Mouse (Mus musculus) hindbrain, postnatal 0 days (tissue): Measurements from ENCODE around the gene Papolb. TPM values are rescaled to one million over a fixed set of nuclear protein-coding genes. Genes with fewer than 3 reads are reported as not detected.

Experiments used
- ATAC-seq: fragments of 200-750 bp; cut with Nextera tagmentation; 2 replicates; pipeline ENCODE4 v1.8.0; 2017; ENCODE audit warnings: mild to moderate bottlenecking, moderate TSS enrichment, moderate library complexity
- DNase-seq: peaks from one replicate; pipeline ENCODE4 v3.0.0-alpha.2; 2015; ENCODE audit warnings: low spot score
- H3K27ac ChIP-seq: fragments of 300-500 bp; sonication (generic); 2 replicates; pipeline ENCODE4 v1.5.1; 2014; ENCODE audit warnings: mild to moderate bottlenecking
- H3K27me3 ChIP-seq: fragments of 300-500 bp; sonication (generic); 2 replicates; pipeline ENCODE4 v1.6.1; 2014; ENCODE audit warnings: low read length, mixed read lengths; ENCODE audit not compliant: insufficient read depth
- H3K36me3 ChIP-seq: fragments of 300-500 bp; sonication (generic); 2 replicates; pipeline ENCODE4 v1.6.1; 2014; ENCODE audit warnings: low read length, mixed read lengths; ENCODE audit not compliant: insufficient read depth
- H3K4me1 ChIP-seq: fragments of 300-500 bp; sonication (generic); 2 replicates; pipeline ENCODE4 v1.6.1; 2014; ENCODE audit warnings: antibody characterized with exemption, low read length, mixed read lengths; ENCODE audit not compliant: insufficient read depth
- H3K4me2 ChIP-seq: fragments of 300-500 bp; sonication (generic); 2 replicates; pipeline ENCODE4 v1.6.1; 2014; ENCODE audit warnings: low read depth, mild to moderate bottlenecking, low read length, moderate library complexity, mixed read lengths
- H3K4me3 ChIP-seq: fragments of 300-500 bp; sonication (generic); 2 replicates; pipeline ENCODE4 v1.5.1; 2014; ENCODE audit warnings: low read length
- H3K9ac ChIP-seq: fragments of 300-500 bp; sonication (generic); replicated peaks from 2 replicates; pipeline ENCODE4 v1.6.1; 2014; ENCODE audit warnings: mild to moderate bottlenecking, low read length, moderate library complexity, mixed read lengths
- H3K9me3 ChIP-seq: fragments of 300-500 bp; sonication (generic); 2 replicates; pipeline ENCODE4 v1.6.1; 2016; ENCODE audit warnings: low read length, mixed read lengths
- CTCF ChIP-seq: IDR thresholded peaks from 2 replicates; pipeline ENCODE4 v1.5.1; 2016; ENCODE audit warnings: antibody characterized with exemption, control low read depth, low read depth
- WGBS: fragments of 180-500 bp; shearing (Covaris S2); extraction: QIAGEN DNeasy Blood & Tissue Kit; methylation state at CpG from one replicate; pipeline ENCODE4 v1.1.7; 2014; 5-methylcytosine and 5-hydroxymethylcytosine counted together
- polyA plus RNA-seq: library from polyadenylated mRNA; unstranded; fragments of >200 nt; fragmentation: Nextera tagmentation; extraction: Ambion mirVana; gene quantifications from 2 replicates; pipeline ENCODE4 v1.2.1, GENCODE M21; 2015
- total RNA-seq: library from RNA; depleted of rRNA; stranded (reverse); fragments of >200 nt; gene quantifications from 2 replicates; pipeline ENCODE4 v1.2.3, GENCODE M21; 2014

Gene Papolb
- total and polyA plus RNA-seq, 2 experiments from 2014 or later, result 0.16 to 0.37 TPM

DNA sequence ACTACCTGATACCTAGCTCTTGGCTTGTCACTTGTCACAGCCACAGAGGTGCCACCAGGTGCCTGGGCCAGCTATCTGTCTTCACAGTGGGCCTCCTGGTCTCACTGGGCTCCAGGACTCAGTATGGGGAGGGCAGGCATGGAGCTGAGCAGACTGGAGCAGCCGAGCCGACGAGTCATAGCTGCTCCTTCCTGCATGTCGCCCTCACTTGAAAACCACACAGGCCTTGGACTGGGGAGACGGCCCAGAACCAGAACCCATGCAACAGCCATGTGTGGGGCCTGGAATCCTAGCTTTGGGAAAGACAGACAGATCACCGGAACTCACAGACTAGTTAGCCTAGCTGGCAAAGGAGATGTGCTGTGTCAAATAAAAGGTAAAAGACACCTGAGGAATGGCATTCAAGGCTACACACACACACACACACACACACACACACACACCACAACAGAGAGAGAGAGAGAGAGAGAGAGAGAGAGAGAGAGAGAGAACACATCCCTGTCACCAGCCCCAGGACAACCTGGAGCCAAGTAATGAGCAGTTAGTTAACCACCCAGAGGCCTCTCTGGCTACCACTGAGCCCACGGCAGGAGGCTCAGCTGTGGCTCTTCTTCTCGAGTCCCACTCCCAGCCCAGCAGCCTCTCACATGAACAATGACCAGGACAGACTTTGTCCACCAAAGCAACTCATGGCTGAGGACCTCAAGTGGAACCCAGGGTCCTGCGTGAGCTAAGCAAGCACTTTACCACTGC is 39.7 kb downstream of the Papolb start:
- Histone ChIP-seq H3K27me3 (no peaks in the 10 kb centered on the region), H3K9me3 (no peaks in the 10 kb centered on the region), H3K36me3 (no peaks in the 10 kb centered on the region), H3K4me1 (no peaks in the 10 kb centered on the region), H3K4me2 (no peak overlapping the region), H3K9ac (no peak overlapping the region), H3K4me3 (no peak overlapping the region), H3K27ac (no peak overlapping the region)
- whole genome bisulfite sequencing, result 75% methylated on average over 9 of the region's 9 CpGs
- DNase-seq (no peak), ATAC-seq (no peak)
- no peak for TF ChIP-seq CTCF

GRCm38 (mm10) chr5:142486654-142487053 is 43.2 kb downstream of the Papolb start:
- Histone ChIP-seq H3K27me3 (no peaks in the 10 kb centered on the region), H3K9ac (no peak overlapping the region), H3K4me1 (no peaks in the 10 kb centered on the region), H3K4me2 (no peak overlapping the region), H3K9me3 (no peaks in the 10 kb centered on the region), H3K4me3 (no peak overlapping the region), H3K36me3 (no peaks in the 10 kb centered on the region), H3K27ac (no peak overlapping the region)
- 62% methylated on average over 9 of the region's 9 CpGs for WGBS
- no peak for TF ChIP-seq CTCF
- no peak for DNase-seq
- ATAC-seq, result no peak; the same call in 1 of the 2 replicates

- ATAC-seq (no peak), DNase-seq (no peak)
- WGBS, result 90% methylated on average over 5 of the region's 5 CpGs
- Histone ChIP-seq H3K27me3 (no peaks in the 10 kb centered on the region), H3K9me3 (no peaks in the 10 kb centered on the region), H3K4me3 (no peak overlapping the region), H3K36me3 (no peaks in the 10 kb centered on the region), H3K9ac (no peak overlapping the region), H3K4me2 (no peak overlapping the region), H3K27ac (no peak overlapping the region), H3K4me1 (no peaks in the 10 kb centered on the region)
- no peak for TF ChIP-seq CTCF
Observed at GRCm38 (mm10) chr5:142483581-142483980, 46.3 kb downstream of the Papolb start.

DNA sequence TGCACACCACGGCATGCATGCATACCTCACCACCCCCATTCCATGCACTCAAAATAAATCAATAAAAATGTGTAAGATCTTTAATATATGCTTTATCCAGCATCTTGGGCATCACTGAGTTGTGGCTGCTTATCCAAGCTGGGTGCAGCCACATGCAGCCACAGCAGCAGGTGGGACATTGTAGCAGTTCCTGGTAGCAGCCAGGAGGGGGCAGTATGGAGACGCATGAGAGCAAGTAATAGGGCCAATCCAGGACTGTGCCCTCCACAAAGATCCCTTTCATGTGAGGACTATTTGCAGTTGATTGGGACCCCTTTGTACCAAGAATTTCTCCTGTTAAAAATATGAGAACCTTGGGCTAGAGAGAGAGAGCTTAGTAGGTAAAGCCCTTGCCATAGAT is 47.4 kb downstream of the Papolb start:
- peak; percentile 45 for TF ChIP-seq CTCF
- no peak for ATAC-seq
- no peaks in the 10 kb centered on the region for H3K4me1 ChIP-seq

GRCm38 (mm10) chr5:142478829-142479435 is 50.9 kb downstream of the Papolb start:
- Histone ChIP-seq H3K9ac (no peak overlapping the region), H3K4me3 (no peak overlapping the region), H3K4me1 (no peaks in the 10 kb centered on the region), H3K9me3 (no peaks in the 10 kb centered on the region), H3K36me3 (0 out of 2 replicates have a peak, but pooled peaks cover 6% of the 10 kb centered on the region), H3K27me3 (no peaks in the 10 kb centered on the region), H3K4me2 (peak overlapping the region; percentile 29; the same call in 1 of the 2 replicates), H3K27ac (no peak overlapping the region)
- peak; percentile 96 for TF ChIP-seq CTCF
- DNase-seq (peak; percentile 94), ATAC-seq (peak; percentile 70)
- WGBS, result 30% methylated on average over 17 of the region's 17 CpGs

More for the DNA sequence above, 47.4 kb downstream of the Papolb start:
- H3K9me3 ChIP-seq, result no peaks in the 10 kb centered on the region
- DNase-seq, result no peak
- no peak overlapping the region for H3K4me3 ChIP-seq
- H3K4me2 ChIP-seq, result no peak overlapping the region
- no peaks in the 10 kb centered on the region for H3K36me3 ChIP-seq
- H3K27ac ChIP-seq, result no peak overlapping the region
- no peak overlapping the region for H3K9ac ChIP-seq
- 82% methylated on average over 2 of the region's 2 CpGs for WGBS
- H3K27me3 ChIP-seq, result no peaks in the 10 kb centered on the region

DNA sequence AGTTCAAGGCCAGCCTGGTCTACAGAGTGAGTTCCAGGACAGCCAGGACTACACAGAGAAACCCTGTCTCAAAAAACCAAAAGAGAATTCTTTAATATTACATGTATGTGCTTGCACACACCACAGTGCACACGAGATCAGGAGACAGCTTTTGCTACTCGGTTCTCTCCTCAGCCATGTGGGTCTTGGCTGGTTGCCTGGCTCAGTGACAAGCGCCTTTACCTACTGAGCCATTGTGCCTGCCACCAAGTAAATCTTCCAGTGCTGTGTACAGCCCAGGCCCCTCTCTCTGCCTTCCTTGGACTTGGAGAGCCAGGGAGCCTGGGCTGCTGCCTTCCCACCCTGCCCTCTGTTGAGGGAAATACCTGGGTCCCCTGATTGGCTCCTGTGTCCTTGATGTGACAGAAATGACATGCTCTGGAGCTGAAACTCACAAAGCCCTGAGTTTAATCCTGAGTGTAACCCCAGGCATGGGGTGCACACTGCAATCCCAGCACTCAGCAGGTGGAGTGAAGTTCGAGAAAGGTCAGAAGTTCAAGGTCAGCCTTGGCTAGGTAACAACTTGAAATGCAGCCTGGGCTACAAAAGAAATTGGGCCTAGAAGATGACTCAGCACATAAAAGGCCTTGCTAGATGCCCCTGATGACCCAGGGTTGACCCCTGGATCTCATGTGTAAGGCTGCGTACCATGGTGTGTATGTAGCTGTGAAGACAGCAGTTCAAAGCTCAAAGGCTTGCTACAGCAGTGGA is 51.8 kb downstream of the Papolb start:
- no peak for ATAC-seq
- Histone ChIP-seq H3K36me3 (0 out of 2 replicates have a peak, but pooled peaks cover 6% of the 10 kb centered on the region), H3K27ac (no peak overlapping the region), H3K9me3 (no peaks in the 10 kb centered on the region), H3K4me1 (no peaks in the 10 kb centered on the region), H3K4me3 (no peak overlapping the region), H3K4me2 (no peak overlapping the region), H3K9ac (no peak overlapping the region), H3K27me3 (no peaks in the 10 kb centered on the region)
- WGBS, result 73% methylated on average over 5 of the region's 5 CpGs
- no peak for TF ChIP-seq CTCF
- no peak for DNase-seq
